Mouse (Mus musculus): ENCODE results near the gene Hps5.
A peak's percentile ranks its signal among the peaks of the same experiment; 100 is the strongest.

Hps5 gene

GRCm38 (mm10) chr7:46738561-46739460, 57.1 kb downstream of the Hps5 start:
- no peak for DNase-seq (ENCODE audit: low spot score in 2 of 2)

- no peak for DNase-seq (ENCODE audit: low spot score in 2 of 2)
Observed at GRCm38 (mm10) chr7:46734983-46735382, 60.9 kb downstream of the Hps5 start.

- no peak for DNase-seq (ENCODE audit: low spot score in 2 of 2)
Observed at GRCm38 (mm10) chr7:46732458-46732857, 63.4 kb downstream of the Hps5 start, which contains the start of gene Saa4. Gene Saa4 (minus strand): TSS chr7:46732603.

GRCm38 (mm10) chr7:46727584-46727983, 68.3 kb downstream of the Hps5 start:
- DNase-seq (ENCODE audit: low spot score in 2 of 2) = no peak

GRCm38 (mm10) chr7:46724396-46724795, 71.5 kb downstream of the Hps5 start:
- peak in 1 of 2 experiments; percentile 17 for DNase-seq (ENCODE audit: low spot score in 2 of 2)

- DNase-seq (ENCODE audit: low spot score in 2 of 2) = no peak
Observed at GRCm38 (mm10) chr7:46723849-46724248, 72.0 kb downstream of the Hps5 start.

GRCm38 (mm10) chr7:46723354-46723753, 72.5 kb downstream of the Hps5 start:
- DNase-seq (ENCODE audit: low spot score in 2 of 2) = no peak

- DNase-seq (ENCODE audit: low spot score in 2 of 2) = peak in 1 of 2 experiments; percentile 15
Observed at GRCm38 (mm10) chr7:46720460-46720859, 75.4 kb downstream of the Hps5 start.

- no peak for DNase-seq (ENCODE audit: low spot score in 2 of 2)
Observed at GRCm38 (mm10) chr7:46719526-46719925, 76.3 kb downstream of the Hps5 start.

- peak in 1 of 2 experiments; percentile 6 for DNase-seq (ENCODE audit: low spot score in 2 of 2)
Observed at GRCm38 (mm10) chr7:46718591-46719270, 77.1 kb downstream of the Hps5 start.

- peak in 1 of 2 experiments; percentile 14 for DNase-seq (ENCODE audit: low spot score in 2 of 2)
Observed at GRCm38 (mm10) chr7:46716897-46717296, 79.0 kb downstream of the Hps5 start.

GRCm38 (mm10) chr7:46715600-46715999, 80.3 kb downstream of the Hps5 start, which contains the start of gene Saa3:
Gene Saa3 (minus strand): TSS chr7:46715700.
- no peak for DNase-seq (ENCODE audit: low spot score in 2 of 2)

GRCm38 (mm10) chr7:46714518-46714917, 81.3 kb downstream of the Hps5 start:
- DNase-seq (ENCODE audit: low spot score in 2 of 2) = peak; percentile 38 to 59

GRCm38 (mm10) chr7:46712250-46712649, 83.6 kb downstream of the Hps5 start:
- no peak for DNase-seq (ENCODE audit: low spot score in 2 of 2)
